Mouse (Mus musculus): ENCODE results near the gene Erbb4.
"Not testable (repeated sequence)": the region's sequence is repeated elsewhere in the genome, so short reads cannot be mapped to it uniquely, and the experiment has no call there.

Erbb4 gene

GRCm38 (mm10) chr1:68872976-68873634 is 234.8 kb downstream of the Erbb4 start:
- no peak for DNase-seq (ENCODE audit: low spot score in 2 of 2)

- no peak for DNase-seq (ENCODE audit: low spot score in 2 of 2)
Observed at GRCm38 (mm10) chr1:68860341-68860740, 247.5 kb downstream of the Erbb4 start.

GRCm38 (mm10) chr1:68859480-68859879 is 248.4 kb downstream of the Erbb4 start:
- DNase-seq (ENCODE audit: low spot score in 2 of 2): no peak

GRCm38 (mm10) chr1:68839352-68839751 is 268.5 kb downstream of the Erbb4 start:
- DNase-seq (ENCODE audit: low spot score in 2 of 2): no peak

- no peak for DNase-seq (ENCODE audit: low spot score in 2 of 2)
Observed at GRCm38 (mm10) chr1:68834686-68835085, 273.2 kb downstream of the Erbb4 start.

GRCm38 (mm10) chr1:68832101-68832500 is 275.8 kb downstream of the Erbb4 start:
- no peak for DNase-seq (ENCODE audit: low spot score in 2 of 2)

- DNase-seq (ENCODE audit: low spot score in 2 of 2): no peak
Observed at GRCm38 (mm10) chr1:68831575-68831974, 276.3 kb downstream of the Erbb4 start.

GRCm38 (mm10) chr1:68830501-68831239 is 277.2 kb downstream of the Erbb4 start:
- DNase-seq (ENCODE audit: low spot score in 2 of 2): no peak

GRCm38 (mm10) chr1:68823116-68823644 is 284.7 kb downstream of the Erbb4 start:
- no peak for DNase-seq (ENCODE audit: low spot score in 2 of 2)

- DNase-seq (ENCODE audit: low spot score in 2 of 2): no peak
Observed at GRCm38 (mm10) chr1:68806711-68807110, 301.1 kb downstream of the Erbb4 start.

- DNase-seq (ENCODE audit: low spot score in 2 of 2): no peak
Observed at GRCm38 (mm10) chr1:68787409-68788015, 320.3 kb downstream of the Erbb4 start.

- DNase-seq (ENCODE audit: low spot score in 2 of 2): no peak
Observed at GRCm38 (mm10) chr1:68780653-68781052, 327.2 kb downstream of the Erbb4 start.

GRCm38 (mm10) chr1:68780032-68780431 is 327.8 kb downstream of the Erbb4 start:
- no peak for DNase-seq (ENCODE audit: low spot score in 2 of 2)

GRCm38 (mm10) chr1:68766095-68766494 is 341.8 kb downstream of the Erbb4 start:
- DNase-seq (ENCODE audit: low spot score in 2 of 2): not testable (repeated sequence)

GRCm38 (mm10) chr1:68762456-68762855 is 345.4 kb downstream of the Erbb4 start:
- no peak for DNase-seq (ENCODE audit: low spot score in 2 of 2)

GRCm38 (mm10) chr1:68748976-68749375 is 358.9 kb downstream of the Erbb4 start:
- DNase-seq (ENCODE audit: low spot score in 2 of 2): peak in 1 of 2 experiments; percentile 37

- no peak for DNase-seq (ENCODE audit: low spot score in 2 of 2)
Observed at GRCm38 (mm10) chr1:68681478-68681877, 426.4 kb downstream of the Erbb4 start.

- no peak for DNase-seq (ENCODE audit: low spot score in 2 of 2)
Observed at GRCm38 (mm10) chr1:68674667-68675066, 433.2 kb downstream of the Erbb4 start.

GRCm38 (mm10) chr1:68666831-68667601 is 440.8 kb downstream of the Erbb4 start:
- DNase-seq (ENCODE audit: low spot score in 2 of 2): no peak

GRCm38 (mm10) chr1:68590475-68590874 is 517.4 kb downstream of the Erbb4 start:
- no peak for DNase-seq (ENCODE audit: low spot score in 2 of 2)

- DNase-seq (ENCODE audit: low spot score in 2 of 2): peak in 1 of 2 experiments; percentile 14
Observed at GRCm38 (mm10) chr1:68573851-68574540, 533.9 kb downstream of the Erbb4 start.
